Mouse (Mus musculus): ENCODE results near the gene 1700003H04Rik. TPM values are rescaled to one million over a fixed set of nuclear protein-coding genes. Genes with fewer than 3 reads are reported as not detected.

The 1700003H04Rik gene
- total RNA-seq (2021), result not detected
- long read RNA-seq, experiment 1, result 0 reads
- long read RNA-seq, experiment 2, result 0 reads

DNA sequence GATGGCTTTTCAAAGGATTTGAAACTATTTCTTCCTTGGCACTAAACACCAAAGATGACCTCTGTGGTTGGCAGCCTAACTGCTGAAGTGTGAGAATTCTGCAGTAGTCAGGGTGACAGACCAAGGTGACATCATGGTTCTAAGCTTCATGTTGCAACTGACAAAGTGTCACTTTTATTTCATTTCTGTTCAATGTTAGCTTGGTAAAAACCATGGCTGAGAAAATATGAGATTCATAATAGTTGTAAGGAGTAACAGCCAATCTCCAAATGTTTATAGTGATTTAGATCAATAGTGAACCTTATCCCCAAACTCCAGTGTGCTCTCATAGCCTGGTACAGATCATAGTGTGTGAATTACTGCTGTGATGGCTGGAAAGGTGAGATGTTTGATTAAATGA is at the start of gene 1700003H04Rik:
Gene 1700003H04Rik, minus strand, starts transcription at position 101 of the 400 bp plus-strand sequence.
- DNase-seq (ENCODE audit: low spot score), result no peak

DNA sequence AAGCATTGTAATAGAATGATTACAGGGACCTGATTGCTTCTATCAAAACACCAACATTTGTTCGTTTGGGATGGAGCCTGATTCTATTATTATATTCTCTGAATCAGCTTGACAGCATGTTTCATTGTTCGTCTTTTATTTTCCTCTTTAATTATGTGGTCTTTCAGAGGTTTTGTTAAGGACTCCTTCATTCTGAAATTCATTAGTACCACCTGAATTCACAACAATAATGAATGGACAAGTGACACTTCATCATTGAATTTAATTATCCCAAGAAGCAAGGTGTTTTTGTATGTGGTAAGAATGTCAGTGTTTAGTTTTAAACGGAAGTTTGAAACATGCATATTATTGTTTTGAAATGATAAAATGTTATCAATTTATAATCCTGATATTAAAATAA is 42.1 kb upstream of the 1700003H04Rik start:
- DNase-seq (ENCODE audit: low spot score), result no peak

DNA sequence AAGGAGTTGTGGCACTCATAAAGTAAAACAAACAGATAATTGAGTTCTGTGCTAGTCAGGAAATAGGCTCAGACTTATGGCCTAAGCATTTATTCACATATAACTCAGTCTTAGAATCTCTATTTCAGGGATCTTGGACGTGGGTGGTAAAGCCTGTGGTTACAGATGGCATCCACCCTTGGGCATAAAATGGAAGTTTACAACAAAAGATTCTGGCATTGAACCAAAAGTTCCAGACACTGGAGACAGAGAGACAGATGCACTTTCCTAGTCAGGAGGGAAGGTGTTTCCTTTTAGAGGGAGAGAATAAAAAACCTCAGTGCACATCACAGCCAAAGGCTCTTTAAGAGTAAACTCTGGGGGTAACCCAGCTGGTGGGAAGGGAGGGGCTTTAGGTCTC is 32.4 kb upstream of the 1700003H04Rik start:
- DNase-seq (ENCODE audit: low spot score), result no peak

DNA sequence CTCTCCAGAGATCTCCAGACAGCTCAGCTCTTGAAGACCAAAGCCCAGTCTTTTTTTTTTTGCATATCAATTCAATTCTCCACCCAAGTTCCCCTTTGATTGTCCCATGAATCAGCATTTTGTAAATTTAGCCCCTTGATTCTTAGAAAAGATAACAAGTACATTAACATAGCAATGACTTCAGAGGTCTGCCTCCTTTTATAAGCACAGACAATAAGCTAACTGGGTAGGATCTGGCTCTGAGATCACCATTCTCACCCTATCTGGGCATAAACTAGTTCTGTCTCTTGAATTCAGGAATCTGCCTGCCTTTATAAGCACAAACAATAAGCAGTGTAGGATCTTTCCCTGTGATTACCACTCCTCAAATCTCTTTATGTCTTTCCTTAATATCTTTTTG is 29.1 kb upstream of the 1700003H04Rik start:
- no peak for DNase-seq (ENCODE audit: low spot score)

DNA sequence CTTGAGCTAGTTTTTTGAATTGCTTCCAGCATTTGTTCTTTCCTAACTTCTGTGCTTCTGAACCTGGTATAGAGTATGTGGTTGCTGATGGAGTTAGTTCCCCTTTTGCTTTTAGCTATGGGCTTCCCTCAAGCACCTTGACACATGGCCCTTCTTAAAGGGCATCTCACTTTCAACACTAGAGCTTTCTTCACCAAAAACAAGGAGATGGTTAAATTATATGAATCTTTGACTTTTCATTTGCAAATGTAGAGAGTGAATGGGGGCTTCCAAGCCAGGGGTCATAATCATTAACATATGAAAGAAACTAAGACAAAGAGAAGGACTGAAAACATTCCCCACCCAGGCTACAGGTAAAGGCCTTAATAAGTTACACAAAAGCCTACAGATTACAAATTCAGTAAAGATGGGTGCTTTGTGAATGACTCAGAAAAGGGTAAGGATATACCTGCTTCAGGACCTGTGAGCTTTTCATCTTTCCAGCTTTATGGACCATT is 25.2 kb upstream of the 1700003H04Rik start:
- DNase-seq (ENCODE audit: low spot score), result no peak

DNA sequence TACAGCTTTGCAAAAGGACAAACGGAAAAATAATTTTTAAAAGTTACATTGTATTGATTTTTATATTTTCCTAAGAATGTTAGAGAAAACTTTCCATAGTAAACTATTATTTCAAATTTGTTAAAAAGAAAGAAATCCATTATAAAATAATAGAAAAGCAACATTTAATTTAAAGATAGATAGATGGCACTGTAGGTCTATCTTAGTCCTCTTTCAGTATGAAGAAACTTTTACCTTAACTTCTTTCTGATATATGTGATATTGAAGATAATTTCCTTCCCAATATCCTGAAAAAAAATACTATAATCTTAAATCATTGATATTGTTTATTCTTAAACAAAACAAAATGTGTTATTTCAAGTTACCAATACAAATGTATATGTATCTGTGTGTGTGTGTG is 24.6 kb upstream of the 1700003H04Rik start:
- DNase-seq (ENCODE audit: low spot score), result no peak

DNA sequence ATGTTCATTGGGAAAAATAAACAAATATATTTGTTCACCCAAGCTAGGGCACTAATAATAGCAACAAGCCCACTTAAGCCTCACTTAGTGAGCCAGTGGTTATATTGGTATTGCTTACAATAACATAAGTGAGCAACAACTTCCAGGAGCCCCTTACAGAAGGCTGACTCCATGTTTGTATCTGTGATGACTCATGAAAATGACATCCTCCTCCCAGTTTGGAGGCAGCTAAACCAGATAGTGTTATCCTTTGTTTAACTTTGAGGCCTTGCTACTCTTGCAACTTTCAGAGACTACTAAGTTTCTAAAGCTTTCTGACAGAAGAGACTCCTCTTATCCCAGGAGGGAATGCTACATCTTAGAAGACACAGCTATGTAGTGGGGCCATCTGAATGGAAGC is 16.9 kb upstream of the 1700003H04Rik start:
- no peak for DNase-seq (ENCODE audit: low spot score)

DNA sequence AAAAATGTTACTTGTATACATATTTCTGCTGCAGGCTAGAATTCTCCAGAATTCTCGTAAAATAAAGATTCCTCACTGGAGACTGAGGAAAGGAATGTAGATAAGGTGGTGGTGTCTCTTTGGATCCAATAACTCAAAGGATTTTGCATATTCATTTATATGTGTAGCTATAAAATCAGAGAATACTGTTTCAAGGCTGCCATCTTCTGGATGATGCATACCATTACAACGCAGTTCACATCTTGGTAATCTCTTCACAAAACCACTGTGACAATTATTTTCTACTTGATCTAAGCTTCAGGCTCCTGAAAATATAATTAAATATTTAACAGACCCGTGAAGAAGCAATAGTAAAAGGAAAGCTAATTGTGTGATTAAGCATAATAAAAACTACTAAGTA is 6.6 kb upstream of the 1700003H04Rik start:
- DNase-seq (ENCODE audit: low spot score), result no peak

DNA sequence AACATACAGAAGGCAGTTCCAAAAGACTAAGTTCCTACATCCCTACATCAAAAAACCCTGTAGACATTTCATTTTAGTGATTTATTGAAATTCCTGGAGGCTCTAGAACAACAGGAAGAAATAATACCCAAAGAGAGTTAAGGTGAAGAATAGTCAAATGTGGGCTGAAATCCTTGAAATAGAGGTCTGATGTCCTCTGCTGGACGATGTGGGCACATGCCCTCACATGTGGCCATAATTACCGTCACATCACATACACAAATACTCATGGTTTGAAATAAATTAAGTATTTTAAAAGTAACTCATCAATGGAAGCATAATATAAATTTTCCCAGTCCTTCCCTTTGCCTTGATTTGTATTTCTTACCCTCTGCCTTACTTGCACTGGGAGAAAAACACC is 4.9 kb upstream of the 1700003H04Rik start:
- no peak for DNase-seq (ENCODE audit: low spot score)

DNA sequence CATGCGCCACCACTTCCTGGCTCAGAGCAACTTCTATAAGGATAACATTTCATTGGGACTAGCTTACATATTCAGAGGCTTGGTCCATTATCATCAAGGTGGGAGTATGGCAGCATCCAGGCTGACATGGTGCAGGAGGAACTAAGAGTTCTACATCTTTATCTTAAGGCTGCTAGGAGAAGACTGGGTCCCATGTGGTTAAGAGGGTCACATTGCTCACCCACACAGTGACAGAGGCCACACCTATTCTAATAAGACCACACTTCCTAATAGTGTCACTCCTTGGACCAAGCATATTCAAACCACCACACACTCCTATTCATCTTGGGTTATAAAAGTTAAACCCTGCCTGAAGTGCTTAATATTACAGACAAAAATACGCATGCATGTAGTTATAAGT is 23.6 kb downstream of the 1700003H04Rik start:
- no peak for DNase-seq (ENCODE audit: low spot score)

DNA sequence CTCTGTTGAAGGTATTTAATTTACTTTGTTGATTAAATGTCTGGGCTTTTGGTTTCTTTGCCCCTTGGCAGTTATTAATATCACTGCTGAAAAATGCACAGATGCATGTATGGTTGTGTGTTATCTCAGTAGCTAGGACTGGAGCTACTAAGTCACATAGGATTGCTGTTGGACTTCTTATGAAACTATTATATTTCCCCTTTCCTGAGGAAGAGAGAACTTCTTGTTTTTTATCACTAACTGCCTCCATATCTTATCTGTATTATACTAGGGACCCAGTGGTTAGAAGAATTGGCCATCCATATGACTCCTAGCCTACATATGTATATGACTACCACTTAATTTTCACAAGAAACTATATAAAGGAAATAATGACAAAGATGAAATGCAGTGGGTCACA is 24.9 kb downstream of the 1700003H04Rik start:
- no peak for DNase-seq (ENCODE audit: low spot score)

DNA sequence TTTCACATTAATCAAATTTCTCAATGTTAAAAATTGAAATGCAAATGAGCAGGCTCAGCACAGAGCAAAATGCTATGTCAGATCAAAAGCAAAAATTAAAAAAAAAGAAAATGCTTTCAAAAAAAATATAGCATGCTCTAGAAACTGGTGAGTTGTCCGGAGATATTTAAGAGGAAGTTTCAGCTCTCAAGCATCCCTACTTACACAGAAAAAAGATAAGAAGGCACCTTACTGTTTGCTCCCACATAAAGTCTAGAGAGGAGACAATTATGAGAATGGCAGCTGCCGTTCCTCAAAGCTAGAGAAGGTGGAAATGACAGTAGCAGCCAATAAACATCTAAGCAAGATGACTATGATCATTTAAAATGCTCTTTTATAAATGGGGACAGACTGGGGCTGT is 25.8 kb downstream of the 1700003H04Rik start:
- no peak for DNase-seq (ENCODE audit: low spot score)

DNA sequence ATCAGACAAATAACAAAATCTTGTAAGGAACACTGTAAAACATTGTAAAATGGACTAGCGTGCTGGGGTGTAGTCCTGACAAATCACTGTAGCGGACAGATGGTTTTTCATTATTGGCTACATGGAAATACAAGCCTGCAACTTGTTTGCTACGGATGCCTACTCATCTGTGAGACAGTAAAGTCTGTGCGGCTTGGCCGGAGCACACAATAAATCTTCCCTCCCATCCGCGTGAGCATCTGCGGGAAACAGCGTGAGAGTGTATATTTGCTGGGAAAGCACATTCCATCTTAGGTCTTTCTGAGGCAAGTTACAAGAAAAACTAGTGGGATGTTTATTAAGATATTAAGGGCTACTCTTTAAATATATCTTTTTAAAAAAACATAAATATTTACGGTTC is 32.0 kb downstream of the 1700003H04Rik start:
- no peak for DNase-seq (ENCODE audit: low spot score)

DNA sequence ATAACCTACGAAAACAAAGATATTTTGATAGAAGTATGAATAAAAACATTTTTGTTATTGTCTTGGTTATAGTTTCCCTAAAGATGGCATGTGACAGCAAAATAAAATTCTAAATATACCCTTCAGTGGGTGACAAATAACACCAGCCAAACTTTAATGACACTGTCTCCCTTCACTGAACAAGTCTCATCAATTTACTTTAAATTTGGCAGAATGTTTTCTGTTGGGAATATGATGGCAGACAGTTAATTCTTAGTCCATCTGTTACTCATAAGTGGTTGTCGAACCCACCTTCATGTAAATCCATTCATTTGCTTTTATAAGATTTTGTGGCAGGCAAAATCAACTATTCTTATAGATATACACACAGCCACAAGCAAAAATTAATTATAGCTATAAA is 42.6 kb downstream of the 1700003H04Rik start:
- no peak for DNase-seq (ENCODE audit: low spot score)

DNA sequence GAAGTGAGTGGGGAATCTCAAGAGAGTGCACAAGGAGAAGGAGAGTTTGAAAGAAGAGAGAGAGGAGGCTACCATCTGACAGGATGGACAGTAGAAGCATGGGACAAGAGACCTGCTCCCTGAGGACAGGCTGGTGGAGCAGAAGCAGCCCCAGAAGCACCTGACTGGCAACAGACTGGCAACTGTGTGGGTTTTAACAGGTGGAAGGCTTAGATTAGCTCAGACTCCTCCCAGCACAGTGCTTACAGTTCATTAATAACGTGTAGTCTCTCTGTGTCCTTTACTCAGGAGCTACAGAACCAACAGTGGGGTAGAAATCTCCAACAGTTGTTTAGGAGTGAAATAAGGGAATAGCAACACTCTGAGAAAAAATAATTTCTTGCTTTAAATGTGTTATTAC is 44.3 kb downstream of the 1700003H04Rik start:
- no peak for DNase-seq (ENCODE audit: low spot score)

DNA sequence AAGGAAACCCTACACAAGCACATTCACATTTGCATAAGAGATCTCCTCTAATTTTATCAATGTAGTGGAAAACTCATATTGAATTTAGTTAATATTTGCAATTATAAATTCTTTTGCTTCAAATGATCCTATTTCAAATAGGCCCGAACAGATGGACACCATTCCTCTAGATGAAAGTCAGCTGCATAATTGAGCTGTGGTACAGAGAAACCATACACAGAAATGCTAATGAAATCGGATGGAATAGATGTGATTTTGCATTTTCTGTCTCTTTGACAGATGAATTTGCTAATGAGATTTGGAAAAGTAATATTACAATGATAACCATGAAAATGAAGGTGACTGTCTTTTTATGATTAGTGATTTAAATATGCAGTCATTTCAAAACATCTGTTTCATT is 62.1 kb downstream of the 1700003H04Rik start:
- no peak for DNase-seq (ENCODE audit: low spot score)

Other genes with a start within 250 kb of the 1700003H04Rik start
- gene 1700006A11Rik, start 155.1 kb downstream of the 1700003H04Rik start, total RNA-seq (2021), result not detected